29 mouse cellular contexts compared by ENCODE assay signal in the genomic region with DNA sequence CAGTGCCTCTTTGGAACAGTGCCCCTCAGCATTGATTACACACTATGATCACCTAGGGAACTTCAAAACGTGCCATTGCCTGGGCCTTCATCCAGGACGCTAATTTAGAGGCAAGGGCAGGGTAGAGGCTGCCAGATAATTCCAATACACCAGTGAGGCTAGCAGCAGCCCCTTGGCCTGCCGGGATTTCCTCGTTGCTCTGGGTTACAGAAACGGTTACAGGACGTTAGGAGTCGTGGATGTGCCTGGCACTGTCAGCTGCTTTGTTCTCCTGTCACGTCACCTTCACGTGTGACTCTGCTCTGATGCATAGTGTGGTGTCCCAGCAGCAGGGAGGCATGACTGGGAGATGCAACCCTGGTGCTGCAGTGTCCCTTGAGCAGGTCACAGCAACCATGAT. TPM values are rescaled to one million over a fixed set of nuclear protein-coding genes. Genes with fewer than 3 reads are reported as not detected.
DNase-seq lines count a peak whose midpoint lies in the region; ATAC-seq and TF ChIP-seq lines count a peak whose summit lies in the region.
"Had no signal": no experiment of that assay in that cellular context is flagged by ENCODE, and none has a peak within 500 bp of the region (broad histone marks: within the 10 kb centered on the region; RNA-seq: fewer than 3 reads in every experiment).

No protein-coding gene starts in this region.

- WGBS in forebrain, embryonic 14.5 days, result 49% methylated on average over 9 of the region's 9 CpGs
- 87% methylated on average over 9 of the region's 9 CpGs for WGBS in forebrain, embryonic 10.5 days
- WGBS in midbrain, postnatal 0 days, result 27% methylated on average over 9 of the region's 9 CpGs
- WGBS in midbrain, embryonic 10.5 days, result 85% methylated on average over 9 of the region's 9 CpGs
- 37% methylated on average over 9 of the region's 9 CpGs for WGBS in neural tube, embryonic 14.5 days

- H3K27me3 ChIP-seq in forebrain, embryonic 14.5 days (replicated peaks; ENCODE audit: control insufficient read depth, insufficient read depth, low read length), result no peaks in the 10 kb centered on the region
- peaks cover 31% of the 10 kb centered on the region for H3K27me3 ChIP-seq in forebrain, embryonic 10.5 days (ENCODE audit: poor library complexity, severe bottlenecking)
- H3K27me3 ChIP-seq in midbrain, postnatal 0 days (ENCODE audit: insufficient read depth, low read length), result no peaks in the 10 kb centered on the region
- peaks cover 25% of the 10 kb centered on the region for H3K27me3 ChIP-seq in midbrain, embryonic 10.5 days (ENCODE audit: low read depth, poor library complexity, severe bottlenecking)
- no peaks in the 10 kb centered on the region for H3K27me3 ChIP-seq in neural tube, embryonic 14.5 days (ENCODE audit: control insufficient read depth, insufficient read depth, low read length)
- H3K27me3 ChIP-seq: embryonic facial prominence, embryonic 13.5 days; heart, embryonic 15.5 days; Patski had no signal

- H3K27ac ChIP-seq in forebrain, embryonic 14.5 days (ENCODE audit: low read depth, low read length), result no peak overlapping the region
- H3K27ac ChIP-seq in forebrain, embryonic 10.5 days, result no peak overlapping the region
- H3K27ac ChIP-seq in midbrain, postnatal 0 days (ENCODE audit: low read depth, low read length), result no peak overlapping the region
- no peak overlapping the region for H3K27ac ChIP-seq in midbrain, embryonic 10.5 days (replicated peaks)
- H3K27ac ChIP-seq in neural tube, embryonic 14.5 days (ENCODE audit: low read depth, low read length), result peak overlapping the region; percentile 50; the same call in 1 of the 2 replicates
- H3K27ac ChIP-seq: embryonic facial prominence, embryonic 13.5 days; heart, embryonic 10.5 days; heart, embryonic 15.5 days; liver, embryonic 12.5 days had no signal

- H3K36me3 ChIP-seq in forebrain, embryonic 14.5 days (ENCODE audit: control insufficient read depth, insufficient read depth, low read length), result no peaks in the 10 kb centered on the region
- H3K36me3 ChIP-seq in forebrain, embryonic 10.5 days (replicated peaks), result no peaks in the 10 kb centered on the region
- no peaks in the 10 kb centered on the region for H3K36me3 ChIP-seq in midbrain, postnatal 0 days (ENCODE audit: insufficient read depth, low read length)
- H3K36me3 ChIP-seq in midbrain, embryonic 10.5 days, result no peaks in the 10 kb centered on the region
- no peaks in the 10 kb centered on the region for H3K36me3 ChIP-seq in neural tube, embryonic 14.5 days (ENCODE audit: control insufficient read depth, insufficient read depth, low read length)
- H3K36me3 ChIP-seq: embryonic facial prominence, embryonic 13.5 days; heart, embryonic 15.5 days; liver, embryonic 12.5 days had no signal

- no peaks in the 10 kb centered on the region for H3K9me3 ChIP-seq in forebrain, embryonic 14.5 days (replicated peaks; ENCODE audit: control insufficient read depth, low read length)
- no peaks in the 10 kb centered on the region for H3K9me3 ChIP-seq in forebrain, embryonic 10.5 days
- no peaks in the 10 kb centered on the region for H3K9me3 ChIP-seq in midbrain, postnatal 0 days (ENCODE audit: low read length)
- H3K9me3 ChIP-seq in midbrain, embryonic 10.5 days (replicated peaks), result no peaks in the 10 kb centered on the region
- H3K9me3 ChIP-seq in neural tube, embryonic 14.5 days (ENCODE audit: control insufficient read depth, low read length), result no peaks in the 10 kb centered on the region
- H3K9me3 ChIP-seq: embryonic facial prominence, embryonic 13.5 days; heart, embryonic 10.5 days; heart, embryonic 15.5 days; liver, embryonic 12.5 days had no signal

- no peak for TF ChIP-seq CTCF in midbrain, postnatal 0 days (IDR thresholded peaks at IDR 0.05)

- no peaks in the 10 kb centered on the region for H3K4me1 ChIP-seq in forebrain, embryonic 14.5 days (ENCODE audit: control insufficient read depth, insufficient read depth, low read length)
- H3K4me1 ChIP-seq in forebrain, embryonic 10.5 days, result peaks cover 12% of the 10 kb centered on the region
- H3K4me1 ChIP-seq in midbrain, postnatal 0 days (ENCODE audit: insufficient read depth, low read length), result no peaks in the 10 kb centered on the region
- peaks cover 7% of the 10 kb centered on the region for H3K4me1 ChIP-seq in midbrain, embryonic 10.5 days
- H3K4me1 ChIP-seq in neural tube, embryonic 14.5 days (ENCODE audit: control insufficient read depth, insufficient read depth, low read length), result peaks cover 1% of the 10 kb centered on the region; the same call in 1 of the 2 replicates

- no peak overlapping the region for H3K4me3 ChIP-seq in forebrain, embryonic 14.5 days (ENCODE audit: low read depth, low read length)
- no peak overlapping the region for H3K4me3 ChIP-seq in forebrain, embryonic 10.5 days
- H3K4me3 ChIP-seq in midbrain, postnatal 0 days (ENCODE audit: low read depth, low read length), result no peak overlapping the region
- H3K4me3 ChIP-seq in midbrain, embryonic 10.5 days, result no peak overlapping the region
- H3K4me3 ChIP-seq in neural tube, embryonic 14.5 days (ENCODE audit: low read depth, low read length), result no peak overlapping the region
- H3K4me3 ChIP-seq: embryonic facial prominence, embryonic 13.5 days; heart, embryonic 10.5 days; heart, embryonic 15.5 days; liver, embryonic 12.5 days had no signal

- no peak for ATAC-seq in forebrain, embryonic 14.5 days
- ATAC-seq in midbrain, postnatal 0 days (ENCODE audit: low FRiP score), result no peak
- peak; percentile 69; the same call in 1 of the 2 replicates for ATAC-seq in neural tube, embryonic 14.5 days (ENCODE audit: low read depth)
- ATAC-seq: inflammation-experienced regulatory T-cells, adult 6 months; liver, embryonic 12.5 days; liver, postnatal 0 days; Patski had no signal

- peak; percentile 52 for DNase-seq in forebrain, embryonic 14.5 days (ENCODE audit: low spot score)
- no peak for DNase-seq in forebrain, embryonic 10.5 days (ENCODE audit: extremely low spot score, low spot score)
- peak; percentile 22 to 35 for DNase-seq in layer of hippocampus, postnatal 10 days (ENCODE audit: low spot score in 2 of 2)
- no peak for DNase-seq in layer of hippocampus, adult 11-12 months (ENCODE audit: low spot score)
- DNase-seq in midbrain, postnatal 0 days (ENCODE audit: low spot score), result peak; percentile 60
- no peak for DNase-seq in midbrain, embryonic 10.5 days (ENCODE audit: low spot score)
- DNase-seq in B cell, adult 2 months, result no peak
- DNase-seq: adrenal gland, postnatal 10 days; cerebellum, adult 11 months; cerebellum, adult 9-11 months; gastrocnemius, postnatal 14 days; heart, adult 11 months; kidney, adult 11 months; kidney, postnatal 14 days; liver, postnatal 0 days; lung, postnatal 36 days; retina, postnatal 1 day; spleen, adult 18-20 months; thymus, postnatal 14 days had no signal

- H3K9ac ChIP-seq in forebrain, embryonic 14.5 days (ENCODE audit: low read length), result no peak overlapping the region
- H3K9ac ChIP-seq in midbrain, postnatal 0 days (replicated peaks; ENCODE audit: low read length, poor library complexity, severe bottlenecking), result no peak overlapping the region
- no peak overlapping the region for H3K9ac ChIP-seq in neural tube, embryonic 14.5 days (replicated peaks; ENCODE audit: low read depth, low read length)
- H3K9ac ChIP-seq: embryonic facial prominence, embryonic 13.5 days; heart, embryonic 15.5 days; liver, embryonic 12.5 days; liver, postnatal 0 days had no signal

- no peak overlapping the region for H3K4me2 ChIP-seq in forebrain, embryonic 14.5 days (ENCODE audit: low read length)
- no peak overlapping the region for H3K4me2 ChIP-seq in midbrain, postnatal 0 days (ENCODE audit: low read depth, low read length, poor library complexity, severe bottlenecking)
- H3K4me2 ChIP-seq in neural tube, embryonic 14.5 days (ENCODE audit: low read depth, low read length), result no peak overlapping the region
- H3K4me2 ChIP-seq: embryonic facial prominence, embryonic 13.5 days; heart, embryonic 15.5 days; liver, embryonic 12.5 days had no signal

RNA-seq across cellular contexts. Expression of gene Grhl3, which starts 33.4 kb away (rescaled TPM):
- polyA plus RNA-seq in forebrain, embryonic 14.5 days (2014; fragmentation: Nextera tagmentation; extraction: Ambion mirVana), result 0.55 and 0.62 TPM in 2 replicates
- polyA plus RNA-seq in forebrain, embryonic 10.5 days (2016; fragmentation: Nextera tagmentation; extraction: Ambion mirVana), result 3.4 and 3.9 TPM in 2 replicates
- total RNA-seq in layer of hippocampus, postnatal 10 days (2021), result under 1 TPM; 0.30 to 0.65 TPM
- 1.6 and 2.7 TPM in 2 replicates for total RNA-seq in midbrain, postnatal 0 days (2014; rRNA removed)
- polyA plus RNA-seq in midbrain, postnatal 0 days (2015; fragmentation: Nextera tagmentation; extraction: Ambion mirVana), result 1.5 and 1.7 TPM in 2 replicates
- polyA plus RNA-seq in midbrain, embryonic 10.5 days (2016; fragmentation: Nextera tagmentation; extraction: Ambion mirVana), result 1.3 and 2.5 TPM in 2 replicates
- 0.99 and 1.0 TPM in 2 replicates for polyA plus RNA-seq in neural tube, embryonic 14.5 days (2014; fragmentation: Nextera tagmentation; extraction: Ambion mirVana)
- total RNA-seq: common myeloid progenitor, adult 5-6 weeks; MEL had no signal
- polyA plus RNA-seq: inflammation-experienced regulatory T-cells, adult 6 months; Patski had no signal

RNA-seq across cellular contexts. Expression of gene Nipal3, which starts 45.2 kb away (rescaled TPM):
- 5.3 and 6.4 TPM in 2 replicates for polyA plus RNA-seq in forebrain, embryonic 14.5 days (2014; fragmentation: Nextera tagmentation; extraction: Ambion mirVana)
- polyA plus RNA-seq in forebrain, embryonic 10.5 days (2016; fragmentation: Nextera tagmentation; extraction: Ambion mirVana), result 0.95 and 2.9 TPM in 2 replicates
- total RNA-seq in layer of hippocampus, postnatal 10 days (2021), result 10 to 100 TPM; 60.9 to 66.2 TPM
- total RNA-seq in midbrain, postnatal 0 days (2014; rRNA removed), result 89.3 and 132 TPM in 2 replicates
- polyA plus RNA-seq in midbrain, postnatal 0 days (2015; fragmentation: Nextera tagmentation; extraction: Ambion mirVana), result 6.5 and 10.9 TPM in 2 replicates
- 2.1 and 2.3 TPM in 2 replicates for polyA plus RNA-seq in midbrain, embryonic 10.5 days (2016; fragmentation: Nextera tagmentation; extraction: Ambion mirVana)
- polyA plus RNA-seq in neural tube, embryonic 14.5 days (2014; fragmentation: Nextera tagmentation; extraction: Ambion mirVana), result 4.8 and 14.9 TPM in 2 replicates

RNA-seq across cellular contexts. Expression of gene Stpg1, which starts 45.5 kb away (rescaled TPM):
- polyA plus RNA-seq in forebrain, embryonic 14.5 days (2014; fragmentation: Nextera tagmentation; extraction: Ambion mirVana), result 0.19 TPM in 2 replicates
- 0.16 and 0.32 TPM in 2 replicates for polyA plus RNA-seq in forebrain, embryonic 10.5 days (2016; fragmentation: Nextera tagmentation; extraction: Ambion mirVana)
- total RNA-seq in layer of hippocampus, postnatal 10 days (2021), result 1 to 10 TPM; 1.1 to 2.3 TPM
- total RNA-seq in midbrain, postnatal 0 days (2014; rRNA removed), result 0.55 TPM in 1 of 2 replicates, not detected in the other
- polyA plus RNA-seq in midbrain, postnatal 0 days (2015; fragmentation: Nextera tagmentation; extraction: Ambion mirVana), result 0.28 and 0.40 TPM in 2 replicates
- 0.32 and 0.42 TPM in 2 replicates for polyA plus RNA-seq in midbrain, embryonic 10.5 days (2016; fragmentation: Nextera tagmentation; extraction: Ambion mirVana)
- 0.40 and 0.46 TPM in 2 replicates for polyA plus RNA-seq in neural tube, embryonic 14.5 days (2014; fragmentation: Nextera tagmentation; extraction: Ambion mirVana)
- total RNA-seq: common myeloid progenitor, adult 5-6 weeks; heart, postnatal 25 days; MEL had no signal
- polyA plus RNA-seq: embryonic facial prominence, embryonic 13.5 days; liver, embryonic 12.5 days; liver, postnatal 0 days; Patski had no signal

Comparison
In these comparisons a context has a peak if more than half of its experiments do, and no peak if none do; other contexts are left out.
1. DNase-seq: peak in forebrain, embryonic 14.5 days (single experiment), layer of hippocampus, postnatal 10 days (2 of 2) and midbrain, postnatal 0 days (single experiment); none in forebrain, embryonic 10.5 days (single experiment), layer of hippocampus, adult 11-12 months (single experiment), midbrain, embryonic 10.5 days (single experiment) and B cell, adult 2 months (0 of 2).